Mouse (Mus musculus): ENCODE results near the gene Atn1.

- no peak for TF ChIP-seq MAFK (IDR thresholded peaks at IDR 0.05; ENCODE audit: insufficient read depth, low read depth, low read length)
- TF ChIP-seq ZNF384 (IDR thresholded peaks at IDR 0.05; ENCODE audit: low read depth, low read length), result no peak
- TF ChIP-seq HCFC1 (IDR thresholded peaks at IDR 0.05; ENCODE audit: borderline replicate concordance, insufficient read depth, low read length), result no peak
These were observed 37.6 kb downstream of the Atn1 start for GRCm38 (mm10) chr6:124718703-124719102.

Data from ES-E14 (cell line).